Mouse (Mus musculus) thymus, adult 18-20 months (tissue): ENCODE measurements around the gene Lrrc37a.
"Not testable (repeated sequence)": the region's sequence is repeated elsewhere in the genome, so short reads cannot be mapped to it uniquely, and the experiment has no call there.

Experiments
- DNase-seq, 2 experiments: peaks; one replicate each; pipeline ENCODE4 v3.0.0; 2022; ENCODE audit warnings: mixed read lengths in 2 of 2

Lrrc37a gene

DNA sequence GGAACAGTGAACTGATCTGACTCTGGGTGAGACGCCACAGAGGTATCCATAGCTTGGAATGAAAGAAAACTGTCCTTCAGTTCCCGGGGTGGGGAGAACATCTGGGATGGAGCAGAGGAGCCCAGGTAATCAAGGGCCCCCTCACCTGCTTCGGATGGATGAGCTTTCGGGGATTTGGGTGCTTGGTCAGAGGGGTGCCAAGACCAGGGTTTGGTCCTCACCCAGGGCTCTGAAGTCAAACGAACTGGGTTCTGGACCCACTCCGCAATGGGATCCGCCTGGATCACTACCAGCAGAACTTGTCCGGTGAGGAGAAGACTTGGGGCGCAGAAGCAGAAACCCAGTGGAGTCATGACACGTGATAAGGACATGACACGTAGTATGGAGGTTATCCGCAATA is at the start of gene Lrrc37a:
Gene Lrrc37a (minus strand): TSS at position 101 of the 400 bp plus-strand sequence.
- no peak for DNase-seq

DNA sequence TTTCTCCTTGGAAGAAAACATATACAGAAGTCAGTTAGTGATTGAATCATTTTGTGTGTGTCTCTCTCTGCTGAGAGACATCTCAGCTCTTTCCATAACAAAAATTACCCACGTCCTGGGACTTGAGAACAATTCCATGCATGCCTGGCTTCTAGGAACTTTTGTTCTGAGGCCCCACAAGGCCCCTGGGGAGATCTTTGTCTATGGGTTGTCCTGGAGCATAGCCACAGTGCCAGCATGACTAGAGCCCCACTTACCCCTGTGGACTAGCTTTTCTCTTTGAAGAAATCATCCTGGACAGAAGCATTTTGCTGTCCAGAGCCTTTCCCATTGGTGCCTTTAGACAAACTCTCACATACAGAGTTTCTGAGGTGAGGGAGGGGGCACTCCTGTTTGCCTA is 30.6 kb upstream of the Lrrc37a start:
- not testable (repeated sequence) for DNase-seq

DNA sequence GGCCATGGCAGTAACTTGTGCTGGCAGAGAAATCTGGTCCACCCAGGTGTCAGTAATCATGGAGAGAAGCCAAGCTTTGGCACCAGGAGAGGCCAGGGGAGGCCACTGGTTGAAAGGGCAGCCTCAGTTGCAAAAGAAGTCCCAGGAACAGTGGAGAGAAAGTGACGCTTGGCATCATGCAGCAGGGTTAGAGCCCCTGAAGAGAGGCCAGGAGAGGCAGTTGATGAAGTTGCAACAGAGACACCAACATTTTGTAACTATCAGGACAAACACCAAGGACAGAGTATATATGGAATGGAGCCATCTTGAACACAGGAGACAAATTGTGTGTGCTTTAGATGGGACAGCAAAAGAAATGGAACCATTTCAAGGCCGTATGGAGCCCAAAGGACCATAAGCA is 7.7 kb upstream of the Lrrc37a start:
- DNase-seq, result no peak

DNA sequence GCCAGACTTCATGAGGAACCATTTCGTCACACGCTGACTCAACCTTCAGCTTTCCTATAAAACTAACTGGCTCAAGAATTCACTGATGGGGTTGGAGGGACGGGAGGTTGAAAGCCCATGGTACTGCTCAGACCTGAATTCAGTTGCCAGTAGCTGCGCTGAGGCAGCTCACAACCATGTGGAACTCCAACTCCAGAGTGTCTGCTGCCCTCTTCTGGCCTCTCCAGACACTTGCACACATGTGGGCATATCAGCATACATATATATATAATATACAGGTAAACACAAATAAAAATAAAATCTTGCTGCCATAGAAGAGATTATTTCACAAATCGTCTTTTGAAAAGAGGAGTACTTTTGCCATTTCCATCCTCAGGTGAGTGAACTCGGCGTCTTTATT is 40.0 kb downstream of the Lrrc37a start:
- no peak for DNase-seq

DNA sequence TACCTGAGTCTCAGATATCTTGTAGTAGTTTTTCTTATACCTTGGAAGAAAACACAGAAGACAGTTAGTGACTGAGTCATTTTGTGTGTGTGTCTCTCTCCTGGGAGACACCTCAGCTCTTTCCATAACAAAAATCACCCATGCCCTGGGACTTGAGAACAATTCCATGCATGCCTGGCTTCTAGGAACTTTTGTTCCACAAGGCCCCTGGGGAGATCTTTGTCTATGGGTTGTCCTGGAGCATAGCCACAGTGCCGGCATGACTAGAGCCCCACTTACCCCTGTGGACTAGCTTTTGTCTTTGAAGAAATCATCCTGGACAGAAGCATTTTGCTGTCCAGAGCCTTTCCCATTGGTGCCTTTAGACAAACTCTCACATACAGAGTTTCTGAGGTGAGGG is 53.3 kb downstream of the Lrrc37a start:
- DNase-seq, result not testable (repeated sequence)

DNA sequence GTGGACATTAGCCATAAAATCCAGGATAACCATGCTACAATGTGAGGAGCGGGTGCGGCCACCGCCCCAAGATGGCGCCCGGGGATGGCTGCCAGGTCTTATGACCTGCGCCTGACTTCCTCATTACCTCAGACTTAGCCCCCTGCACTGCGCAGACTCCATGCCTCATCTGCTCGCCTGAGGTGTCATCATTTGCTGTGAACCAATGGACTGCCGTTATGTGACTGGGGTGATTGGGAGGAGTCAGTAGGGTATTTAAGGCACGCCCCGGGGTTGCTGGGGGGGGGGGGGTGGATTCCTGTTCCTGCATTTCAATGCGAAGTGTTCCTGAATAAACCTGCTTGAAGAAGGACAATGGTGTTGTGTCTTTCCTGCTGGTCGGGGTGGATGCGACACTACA is 54.7 kb downstream of the Lrrc37a start:
- not testable (repeated sequence) for DNase-seq

DNA sequence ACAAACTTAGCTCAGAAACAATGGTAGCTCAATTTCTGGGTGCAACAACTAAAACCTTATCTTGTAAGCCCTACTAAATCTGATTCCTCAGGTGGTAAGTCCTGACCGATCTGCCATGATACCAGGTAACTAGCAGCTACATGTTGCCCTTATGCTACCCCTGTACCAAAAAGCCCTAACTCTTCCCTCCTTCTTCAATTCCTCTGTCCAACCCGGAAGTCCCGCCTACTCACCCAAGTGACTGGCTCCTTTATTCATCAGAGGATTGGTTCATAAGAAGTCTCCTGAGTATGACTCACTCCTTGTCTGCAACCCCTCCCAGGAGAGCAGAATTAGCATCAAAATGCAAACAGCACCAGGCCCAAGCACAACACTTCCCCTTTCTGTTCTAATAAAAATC is 60.7 kb downstream of the Lrrc37a start:
- no peak for DNase-seq

DNA sequence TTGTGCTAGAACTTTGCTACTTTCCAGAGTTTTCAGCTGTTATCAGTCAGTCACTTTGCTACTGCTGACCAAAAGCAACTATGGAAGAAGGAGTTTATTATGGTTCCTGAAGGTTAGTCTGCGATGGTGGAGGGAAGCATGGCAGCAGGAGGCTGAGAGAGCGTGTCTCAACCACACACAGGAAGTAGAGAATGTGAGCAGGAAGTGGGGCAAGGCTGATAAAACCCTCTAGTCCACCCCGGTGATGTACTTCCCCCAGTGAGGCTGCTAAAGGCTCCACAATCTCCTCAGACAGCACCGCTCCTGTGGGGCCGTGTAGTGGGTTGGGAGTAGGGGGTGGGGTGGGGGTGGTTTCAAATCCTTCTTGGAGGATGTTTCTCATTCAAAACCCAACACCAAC is 68.1 kb downstream of the Lrrc37a start:
- no peak for DNase-seq

DNA sequence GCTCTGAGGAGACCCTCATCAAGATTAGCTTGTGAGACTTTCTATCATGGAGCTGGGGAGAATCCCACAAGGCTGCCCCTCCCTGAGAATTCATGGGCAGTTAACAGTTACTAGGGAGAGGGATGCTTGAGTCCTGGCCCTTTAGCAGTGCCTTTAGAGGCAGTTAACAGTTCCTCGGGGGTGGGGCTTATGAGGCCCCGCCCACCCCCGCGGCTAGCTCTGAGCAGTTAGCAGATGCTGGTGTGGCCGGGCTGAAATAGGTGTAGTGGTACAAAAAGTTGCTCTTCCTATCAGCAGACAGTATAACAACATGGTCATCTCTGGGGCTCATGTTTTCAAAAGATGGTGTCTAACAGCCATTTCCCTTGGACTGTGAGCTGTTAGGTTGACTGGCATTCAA is 79.4 kb downstream of the Lrrc37a start:
- DNase-seq, result no peak

DNA sequence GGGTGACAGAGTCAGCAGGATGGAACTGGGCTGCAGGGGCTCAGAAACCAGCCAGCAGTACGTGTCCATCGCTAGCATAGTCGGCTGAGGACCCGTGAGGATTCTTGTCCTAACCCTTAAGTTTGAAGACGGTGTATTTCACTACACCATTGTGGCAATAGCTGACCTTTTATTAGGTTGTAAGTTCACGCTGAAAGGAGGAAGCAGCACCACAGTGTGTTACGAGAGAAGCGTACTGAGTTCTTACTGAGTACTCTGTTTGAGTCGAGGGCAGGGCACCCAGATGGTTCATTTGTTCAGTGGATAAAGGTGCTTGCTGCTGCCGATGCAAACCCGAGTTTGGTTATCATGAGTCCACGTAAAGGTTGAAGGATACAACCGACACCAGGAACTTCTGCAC is 84.7 kb downstream of the Lrrc37a start:
- DNase-seq, result no peak

DNA sequence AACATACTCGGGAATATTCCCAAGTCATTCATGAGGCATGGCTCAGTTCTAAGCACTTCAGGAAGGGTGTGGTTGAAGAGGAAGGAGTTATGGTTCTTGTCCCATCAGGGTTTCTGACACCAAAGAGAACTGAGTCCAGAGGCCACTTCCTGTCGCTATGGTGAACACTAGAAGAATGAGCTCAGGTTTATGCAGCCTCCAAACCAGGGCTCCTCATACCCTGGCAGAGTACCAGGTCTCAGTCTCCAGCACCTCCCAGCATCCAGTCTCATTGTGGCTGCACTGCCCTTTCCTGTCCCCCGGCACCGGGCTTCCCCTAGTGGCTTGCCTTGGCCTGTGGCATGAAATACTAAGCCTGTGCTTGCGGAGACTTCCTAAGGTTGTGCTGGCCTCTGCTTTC is 85.2 kb downstream of the Lrrc37a start:
- no peak for DNase-seq

DNA sequence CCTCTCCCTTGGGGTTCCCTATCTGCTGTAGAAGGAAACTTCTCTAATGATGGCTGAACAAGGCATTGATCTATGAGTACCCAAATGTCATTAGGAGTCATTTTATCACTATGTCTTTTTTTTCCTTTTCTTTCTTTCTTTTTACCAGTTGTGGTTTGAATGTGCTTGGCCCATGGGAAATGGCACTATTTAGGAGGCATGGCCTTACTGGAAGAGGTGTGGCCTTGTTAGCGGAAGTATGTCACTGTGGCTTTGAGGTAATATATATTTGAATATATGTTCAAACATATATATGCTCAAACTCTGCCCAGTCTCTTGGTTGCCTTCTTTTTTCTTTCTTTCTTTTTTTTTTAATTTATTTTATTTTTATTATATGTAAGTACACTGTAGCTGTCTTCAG is 90.9 kb downstream of the Lrrc37a start:
- no peak for DNase-seq

DNA sequence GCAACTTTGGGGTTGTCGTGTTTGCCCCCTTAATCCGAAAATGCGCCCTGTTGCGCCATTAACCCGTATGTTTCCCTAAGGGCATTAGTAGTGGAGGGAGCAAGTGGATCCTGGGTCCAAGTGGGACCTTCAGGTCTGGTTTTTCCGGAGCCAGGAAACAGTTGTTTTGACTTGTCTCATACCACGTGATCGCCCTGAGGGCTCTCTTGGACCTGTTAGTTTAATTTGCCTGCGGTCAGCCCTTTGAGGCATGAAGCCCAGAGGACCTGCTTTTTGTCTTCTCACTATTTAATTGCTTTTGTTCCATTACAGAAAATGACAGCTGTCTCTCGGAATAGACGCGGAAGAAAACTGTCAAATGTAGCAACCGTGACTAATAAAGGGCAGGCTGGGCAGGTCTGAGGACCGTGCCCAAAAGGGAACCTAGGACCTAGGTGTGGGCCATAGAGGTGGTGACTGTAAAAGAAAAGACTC is 91.4 kb downstream of the Lrrc37a start:
- no peak for DNase-seq

DNA sequence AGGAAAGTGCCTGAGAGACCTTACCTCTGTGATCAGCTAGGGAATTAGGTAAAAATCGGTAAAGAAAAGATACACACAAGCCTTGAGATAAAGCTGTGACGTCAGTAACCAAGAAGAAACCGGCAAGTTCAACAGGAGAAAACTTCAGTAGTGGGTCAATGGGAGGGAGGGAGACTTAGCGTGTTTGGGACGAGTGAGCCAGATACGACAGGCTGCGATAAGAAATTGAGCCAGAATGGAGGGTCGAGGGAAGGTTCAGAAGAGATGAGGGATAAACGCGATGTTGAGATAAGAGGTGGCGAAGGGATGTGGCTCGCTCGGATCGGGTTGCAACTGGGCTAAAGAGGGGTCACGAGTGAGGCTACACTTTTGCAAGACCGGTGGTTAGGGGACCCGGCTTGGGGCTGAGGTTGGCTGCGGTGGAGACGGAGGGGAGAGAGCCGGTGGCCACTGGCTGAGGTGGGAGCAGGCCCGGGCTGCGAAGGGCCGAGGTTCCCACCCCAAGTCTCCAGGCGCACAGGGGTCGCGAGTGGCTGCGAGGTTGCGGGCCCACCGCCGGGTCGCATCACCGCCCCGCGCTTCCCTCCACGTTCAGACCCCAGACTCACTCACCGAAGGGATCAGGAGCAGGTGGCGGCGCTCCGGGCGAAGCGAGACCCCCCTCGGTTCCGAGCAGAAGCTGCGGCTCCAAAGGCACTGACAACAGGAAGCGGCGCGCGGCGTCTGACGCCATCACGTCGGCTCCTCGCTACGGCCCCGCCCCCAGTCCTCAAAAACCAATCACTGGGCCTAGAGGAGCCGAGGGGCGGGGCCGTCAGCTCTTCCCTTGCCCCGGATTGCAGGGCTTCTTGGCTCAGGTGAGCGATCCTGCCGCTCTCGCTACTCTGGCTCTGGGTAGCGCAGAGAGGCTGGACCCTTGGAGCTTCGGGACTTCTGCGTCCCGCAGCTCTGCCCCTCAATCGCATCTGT is 92.1 kb downstream of the Lrrc37a start, which contains the start of gene Plekhm1:
Gene Plekhm1 (minus strand): TSS at position 707 of the 969 bp plus-strand sequence.
- DNase-seq, result peak; percentile 94

DNA sequence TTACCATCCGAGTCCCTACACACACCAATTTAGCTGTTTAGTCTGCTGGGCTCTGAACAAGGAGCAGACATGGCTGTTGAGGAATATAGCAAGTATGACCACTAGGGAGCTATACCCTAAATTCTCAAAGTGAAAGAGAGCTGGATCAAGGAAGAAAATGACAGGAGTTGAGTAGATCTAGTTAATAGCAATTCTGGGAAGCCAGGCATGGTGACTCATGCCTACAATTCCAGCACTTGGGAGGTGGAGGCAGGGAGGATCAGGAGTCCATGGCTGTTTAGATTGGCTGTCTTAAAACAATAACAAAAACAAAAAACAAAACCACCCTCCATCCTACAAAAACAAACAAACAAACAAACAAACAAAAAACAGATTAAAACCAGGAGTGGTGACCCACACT is 93.1 kb downstream of the Lrrc37a start:
- DNase-seq, result no peak

DNA sequence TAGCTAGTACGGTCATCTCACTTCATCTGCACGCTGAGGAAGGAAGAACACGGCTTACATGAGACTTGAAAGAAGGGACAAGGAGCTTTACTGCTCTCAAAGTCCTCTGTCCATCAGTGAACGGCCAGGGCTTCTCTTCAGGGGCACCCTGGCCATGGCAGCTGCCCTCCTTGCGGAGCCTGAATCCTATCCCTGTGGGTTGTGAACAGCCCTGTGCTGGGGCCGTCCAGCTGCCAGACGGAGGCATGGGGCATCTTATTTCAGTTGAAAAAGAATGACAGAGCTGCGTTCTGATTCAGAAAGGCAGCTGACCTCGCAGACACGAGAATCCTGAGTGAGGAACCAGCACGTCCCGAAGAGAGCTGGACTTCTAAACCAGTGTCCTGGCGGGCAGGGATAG is 95.5 kb downstream of the Lrrc37a start:
- DNase-seq, result no peak

DNA sequence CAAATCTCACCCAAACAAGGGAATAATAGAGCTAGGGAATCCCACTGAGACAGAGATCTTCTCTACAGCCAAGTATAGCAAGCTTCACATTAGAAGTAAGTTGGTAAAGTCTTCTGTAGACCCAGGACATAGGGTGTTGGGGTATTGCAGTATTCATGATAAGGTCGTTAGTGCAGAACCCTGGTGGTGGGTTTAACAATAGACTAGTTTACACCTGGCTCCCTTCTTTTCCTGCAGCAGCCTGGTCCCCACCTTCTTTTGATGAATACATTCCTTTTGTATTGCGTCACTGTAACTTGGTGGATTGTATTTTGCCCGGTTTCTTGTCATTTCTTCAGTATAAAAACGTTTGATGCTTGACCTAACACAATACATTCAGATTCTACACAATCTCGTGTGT is 97.3 kb downstream of the Lrrc37a start:
- not testable (repeated sequence) for DNase-seq

DNA sequence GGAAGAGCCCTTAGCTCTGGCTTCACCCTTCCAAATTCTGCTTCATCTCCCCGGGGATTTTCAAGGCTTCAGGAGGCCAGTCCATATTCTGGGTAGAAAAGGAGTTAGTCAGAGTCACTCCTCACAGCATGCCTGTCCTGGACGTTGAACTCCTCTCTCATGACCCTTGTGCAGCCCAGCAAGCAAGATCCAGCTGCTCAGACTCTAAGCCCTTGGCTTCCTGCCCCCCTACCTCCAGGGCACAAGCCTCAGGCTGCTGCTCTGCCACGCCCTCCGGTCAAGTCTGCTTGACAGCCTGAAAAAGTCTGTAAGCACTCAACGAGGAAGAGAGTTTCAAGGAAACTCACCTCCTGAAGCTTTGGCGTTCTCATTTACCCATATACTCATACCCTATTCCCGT is 97.8 kb downstream of the Lrrc37a start:
- DNase-seq, result no peak

DNA sequence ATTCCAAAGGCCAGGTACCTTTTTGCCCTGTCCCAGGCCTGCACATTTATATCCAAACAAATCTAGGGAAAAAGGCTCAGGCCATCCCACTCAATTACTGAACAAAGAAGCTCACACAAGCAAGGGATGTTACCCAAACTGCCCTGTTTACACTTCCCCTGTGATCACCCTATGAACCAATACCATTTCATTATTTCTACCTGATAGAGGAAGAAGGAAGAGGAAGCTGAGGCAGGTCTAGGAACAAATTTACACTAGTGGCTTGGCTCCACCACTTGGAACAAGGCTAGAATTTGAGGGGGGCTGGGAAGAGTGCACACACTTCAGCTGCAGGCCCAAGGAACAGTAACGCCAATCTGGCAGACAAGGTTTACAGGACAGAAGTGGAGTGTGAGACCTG is 98.6 kb downstream of the Lrrc37a start:
- DNase-seq, result no peak

DNA sequence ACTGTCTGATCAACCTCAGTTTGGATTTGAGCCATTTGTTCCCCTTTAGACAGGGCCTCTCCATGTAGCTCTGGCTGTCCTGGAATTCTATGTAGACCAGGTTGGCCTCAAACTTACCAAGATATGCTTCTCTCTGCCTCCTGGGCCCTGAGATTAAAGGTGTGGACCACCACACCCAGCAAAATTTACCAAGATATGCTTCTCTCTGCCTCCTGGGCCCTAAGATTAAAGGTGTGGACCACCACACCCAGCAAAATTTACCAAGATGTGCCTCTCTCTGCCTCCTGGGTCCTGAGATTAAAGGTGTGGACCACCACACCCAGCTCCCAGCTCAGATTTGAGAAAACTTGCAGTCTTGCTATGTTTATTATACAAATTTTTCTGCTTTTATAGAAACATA is 99.8 kb downstream of the Lrrc37a start:
- no peak for DNase-seq

DNA sequence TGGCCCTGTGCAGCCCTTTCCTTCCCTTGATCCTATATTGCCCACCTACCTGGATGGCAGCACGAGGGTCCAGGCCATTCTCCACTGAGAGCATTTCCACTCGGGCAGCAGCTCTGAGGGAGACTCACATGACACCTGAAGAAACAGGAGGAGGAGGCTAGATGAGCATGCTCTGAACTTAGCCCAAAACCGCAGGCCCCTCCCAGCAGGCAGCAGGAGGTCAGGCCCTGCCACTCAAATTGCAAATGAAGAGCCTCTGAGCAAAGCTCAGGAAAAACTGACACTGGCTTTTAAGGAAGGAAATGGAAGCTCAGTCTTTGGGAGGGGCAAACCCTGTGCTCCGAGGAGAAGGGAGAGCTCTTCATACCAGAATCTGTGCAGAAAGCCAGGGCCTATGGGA is 100.6 kb downstream of the Lrrc37a start:
- DNase-seq, result no peak

DNA sequence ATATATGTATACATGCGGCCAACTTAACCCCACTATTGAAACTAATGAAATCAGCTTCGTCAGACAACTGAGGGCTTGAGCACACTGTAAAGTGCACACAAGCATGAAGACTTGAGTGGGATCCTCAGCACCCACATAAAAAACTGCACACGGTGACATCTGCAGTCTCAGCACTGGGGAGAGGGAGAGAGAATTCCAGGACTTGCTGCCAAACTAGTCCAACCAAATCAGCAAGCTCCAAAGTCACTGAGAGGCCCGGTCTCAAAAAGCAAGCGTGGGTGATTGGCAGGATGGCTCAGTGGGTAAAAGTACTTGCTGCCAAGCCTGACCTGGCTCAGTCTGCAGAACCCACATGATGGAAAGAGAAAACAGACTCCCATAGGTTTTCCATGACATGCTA is 101.7 kb downstream of the Lrrc37a start:
- no peak for DNase-seq

DNA sequence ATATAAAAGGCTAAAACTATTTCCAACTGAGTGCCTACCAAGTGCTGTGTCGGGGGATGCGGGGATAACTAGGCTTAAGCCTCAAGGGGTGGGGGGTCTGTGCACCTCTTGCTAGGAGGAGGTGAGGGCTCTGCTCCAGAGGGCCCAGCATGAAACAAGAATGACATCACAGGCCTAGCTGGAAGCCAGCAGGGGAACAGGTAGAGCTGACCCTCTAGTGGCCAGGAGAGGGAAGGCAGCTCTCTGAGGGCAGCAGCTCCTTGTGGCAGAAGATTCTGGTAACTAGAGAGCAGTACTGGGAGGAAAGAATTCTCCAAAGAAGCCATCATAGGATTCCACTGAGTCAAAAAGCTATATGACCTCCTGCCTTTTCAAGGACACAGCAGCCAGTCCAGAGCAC is 102.2 kb downstream of the Lrrc37a start:
- DNase-seq, result peak; percentile 39 to 47
